Mouse (Mus musculus): ENCODE measurements around the gene Cnot11. TPM values are rescaled to one million over a fixed set of nuclear protein-coding genes. Genes with fewer than 3 reads are reported as not detected.

Cnot11 gene
- polyA plus RNA-seq, 1 experiment from 2014 or later = 29.0 TPM

- Histone ChIP-seq H3K9ac (no peak overlapping the region), H3K4me1 (ENCODE audit: insufficient read depth) (no peaks in the 10 kb centered on the region), H3K27ac (ENCODE audit: low read depth) (no peak overlapping the region), H3K9me3 (ENCODE audit: low read depth, low read length) (no peaks in the 10 kb centered on the region), H3K36me3 (ENCODE audit: insufficient read depth) (no peaks in the 10 kb centered on the region), H3K27me3 (ENCODE audit: insufficient read depth, low read length) (no peaks in the 10 kb centered on the region), H3K4me2 (no peak overlapping the region), H3K4me3 (ENCODE audit: low read depth, low read length) (no peak overlapping the region)
- ATAC-seq (ENCODE audit: insufficient read depth) (no peak), DNase-seq (no peak)
- no peak for TF ChIP-seq CTCF (IDR thresholded peaks at IDR 0.05; ENCODE audit: low read depth)
- WGBS = 75% methylated on average over 10 of the region's 10 CpGs
Observed at GRCm38 (mm10) chr1:39593836-39594235, 59.0 kb downstream of the Cnot11 start.

Other genes starting within 250 kb of the Cnot11 start
- 717 and 719 TPM in 2 replicates for gene Rpl31, start 167.2 kb upstream of the Cnot11 start, polyA plus RNA-seq (2014; fragmentation: Nextera tagmentation; extraction: Ambion mirVana)
- gene Tbc1d8, start 56.2 kb upstream of the Cnot11 start, polyA plus RNA-seq (2014; fragmentation: Nextera tagmentation; extraction: Ambion mirVana) = 9.9 and 10.7 TPM in 2 replicates
- 32.8 and 33.3 TPM in 2 replicates for gene Rnf149, start 42.4 kb downstream of the Cnot11 start, polyA plus RNA-seq (2014; fragmentation: Nextera tagmentation; extraction: Ambion mirVana)
- 0.05 TPM in 1 of 2 replicates, not detected in the other for gene Creg2, start 116.5 kb downstream of the Cnot11 start, polyA plus RNA-seq (2014; fragmentation: Nextera tagmentation; extraction: Ambion mirVana)
- gene Rfx8, start 186.0 kb downstream of the Cnot11 start, polyA plus RNA-seq (2014; fragmentation: Nextera tagmentation; extraction: Ambion mirVana) = 0.24 and 0.27 TPM in 2 replicates

Data from lung, embryonic 14.5 days (tissue).